Mouse (Mus musculus): ENCODE data around the gene Akr1c20.

Akr1c20 gene

DNA sequence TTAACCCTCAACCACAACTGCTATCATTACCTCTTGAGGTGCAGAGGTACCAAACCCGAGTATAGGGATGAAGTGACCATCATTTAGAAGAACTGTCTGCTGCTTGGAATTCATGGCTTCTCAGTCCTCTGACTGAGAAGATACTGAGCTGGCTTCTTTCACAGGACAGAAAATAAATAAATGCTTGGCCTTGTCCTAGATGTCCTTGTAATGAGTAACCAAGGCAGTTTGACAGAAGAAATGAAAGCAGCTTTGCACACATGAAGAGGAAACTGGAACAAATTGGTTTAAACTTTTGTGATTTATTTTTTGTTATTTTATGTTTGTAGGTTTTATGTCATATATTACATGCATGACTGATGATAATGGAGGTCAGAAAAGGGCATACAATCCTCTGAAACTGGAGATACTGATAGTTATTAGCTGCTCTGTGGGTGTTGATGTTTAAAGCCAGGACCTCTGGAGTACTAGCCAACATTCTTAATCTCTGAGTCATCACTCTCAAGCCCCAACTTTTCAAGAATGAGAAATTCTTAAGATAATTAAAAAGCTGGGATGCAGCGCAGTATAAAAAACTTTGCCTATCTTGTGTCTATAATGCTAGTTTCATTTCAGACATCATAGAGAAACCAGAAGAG is at the start of gene Akr1c20:
Gene Akr1c20, minus strand, starts transcription at position 145 of the 638 bp plus-strand sequence.
- DNase-seq: no peak

DNA sequence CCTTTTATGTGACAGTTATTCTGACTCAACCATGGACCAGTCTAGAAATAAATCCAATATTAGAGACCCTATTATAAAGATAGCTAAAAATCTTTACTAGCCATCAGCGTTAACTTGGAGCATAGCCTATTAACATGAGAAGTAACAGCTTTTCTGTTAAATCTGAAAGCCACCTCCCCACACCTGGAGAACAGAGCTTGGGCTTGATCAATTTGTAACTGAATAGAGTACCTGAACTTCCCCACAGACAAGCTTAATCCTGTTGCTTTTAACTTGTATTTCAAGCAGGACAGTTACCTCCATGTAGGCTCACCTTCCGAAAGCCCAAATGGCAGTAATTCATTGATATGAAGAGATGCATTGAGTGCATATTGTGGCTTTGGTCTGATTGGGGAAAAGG is 42.9 kb upstream of the Akr1c20 start:
- no peak for DNase-seq

DNA sequence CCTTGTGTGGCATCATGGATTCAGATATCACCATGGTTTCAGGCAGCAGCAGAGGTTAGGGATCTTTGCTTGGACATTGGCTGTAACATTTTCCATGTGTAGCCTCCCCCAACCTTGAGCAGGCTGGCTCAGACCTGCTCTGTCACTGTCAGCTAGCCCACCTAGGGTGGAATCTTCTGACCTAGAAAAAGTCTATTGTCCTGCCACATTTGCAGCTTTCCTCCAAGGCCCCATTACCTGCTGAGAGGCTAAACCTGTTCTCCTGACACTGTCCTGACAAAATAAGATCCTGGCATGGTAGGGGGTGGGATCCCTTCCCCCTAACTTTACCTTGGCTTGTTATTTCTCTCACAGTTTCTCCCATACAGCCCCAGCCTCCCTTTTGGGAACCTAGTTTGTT is 37.4 kb upstream of the Akr1c20 start:
- DNase-seq: no peak

DNA sequence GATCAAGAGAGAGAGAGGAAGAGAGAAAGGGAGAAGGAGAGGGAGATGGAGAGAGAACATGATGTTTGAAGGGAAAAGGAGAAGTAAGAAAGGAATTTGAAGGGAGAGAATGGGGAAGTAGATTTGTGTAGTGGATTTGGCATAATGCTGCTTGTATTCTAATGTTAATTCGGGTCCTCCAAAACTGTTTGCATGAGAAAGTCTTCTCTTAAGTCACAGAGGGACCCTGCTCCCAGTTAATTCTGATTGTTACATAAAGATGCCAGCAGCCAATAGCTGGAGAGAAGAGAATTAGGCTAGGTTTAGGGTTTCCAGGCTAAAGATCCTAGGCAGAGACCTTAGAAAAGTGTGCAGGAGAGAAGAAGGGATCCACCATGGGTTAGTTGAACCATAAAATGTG is 36.0 kb upstream of the Akr1c20 start:
- no peak for DNase-seq

DNA sequence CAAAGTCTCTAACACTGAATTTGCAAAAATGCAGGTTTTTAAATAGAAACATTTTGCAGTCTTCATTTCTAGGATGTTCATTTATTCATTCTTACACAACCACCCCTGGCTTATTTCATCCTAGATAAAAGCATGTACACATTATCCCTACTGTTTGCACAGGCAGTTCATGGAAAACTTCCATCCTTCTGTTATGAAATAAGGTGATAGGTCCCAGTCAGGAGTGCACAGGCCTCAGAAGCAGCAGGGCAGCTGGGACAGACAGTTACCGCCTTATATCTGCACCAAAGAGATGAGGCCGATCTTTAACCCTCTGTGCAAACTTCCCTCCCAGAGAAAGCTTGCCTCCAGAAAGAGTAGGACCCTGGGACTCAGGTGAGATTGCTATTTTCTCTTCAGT is 8.3 kb downstream of the Akr1c20 start:
- no peak for DNase-seq

DNA sequence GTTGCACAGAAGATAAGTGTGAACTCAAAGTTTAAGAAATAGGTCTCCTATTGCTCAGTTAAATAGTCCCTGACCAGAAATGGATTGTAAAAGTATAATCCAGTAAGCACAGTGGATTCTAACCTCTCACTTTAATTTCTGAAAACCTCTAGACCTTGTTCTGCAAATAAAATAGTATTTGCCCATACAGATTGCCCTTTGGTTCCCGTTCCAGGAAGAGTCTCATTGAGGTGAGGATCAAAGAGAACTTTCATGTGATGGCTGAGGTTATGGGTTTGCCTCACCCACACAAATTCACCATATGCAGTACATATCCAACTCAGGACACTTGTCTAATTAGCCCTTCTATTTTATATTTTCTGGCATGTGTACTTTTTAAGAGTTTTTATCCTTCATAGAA is 55.2 kb downstream of the Akr1c20 start:
- DNase-seq: no peak

DNA sequence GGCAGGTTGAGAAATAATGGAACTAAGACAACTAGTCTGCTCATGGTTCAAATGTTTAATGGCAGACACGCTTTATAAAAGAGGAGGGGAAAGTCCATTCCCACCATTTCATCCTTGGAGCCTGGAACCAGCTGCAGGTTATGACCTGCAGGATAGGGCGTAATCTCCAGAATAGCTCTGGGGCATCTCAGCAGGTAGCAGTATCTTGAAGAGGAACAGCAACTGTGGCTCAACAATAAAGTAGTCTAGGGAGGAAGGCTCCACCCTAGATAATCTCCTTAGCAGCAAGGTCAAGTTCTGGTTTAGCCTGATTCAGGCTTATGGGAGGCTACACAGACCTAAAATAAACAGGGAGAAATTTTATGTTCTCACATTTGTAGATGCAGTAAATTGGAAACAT is 57.5 kb downstream of the Akr1c20 start:
- DNase-seq: no peak

All from embryo, embryonic 11 days (tissue).